Mouse (Mus musculus): ENCODE data around the gene Haus6.

- TF ChIP-seq POLR2A (IDR thresholded peaks at IDR 0.05; ENCODE audit: extremely low read depth, insufficient read depth, low read length): no peak
- no peak for TF ChIP-seq CTCF (IDR thresholded peaks at IDR 0.05; ENCODE audit: low read depth, low read length)
These were observed 35.7 kb downstream of the Haus6 start for GRCm38 (mm10) chr4:86576120-86576541.
